ENCODE assay signal across 16 mouse cellular contexts in genomic region chr2:93497221-93497620, GRCm38 (mm10).
"Had no signal": no experiment of that assay in that cellular context is flagged by ENCODE, and none has a peak within 500 bp of the region (broad histone marks: within the 10 kb centered on the region; RNA-seq: fewer than 3 reads in every experiment).

No protein-coding gene starts in this region.

- H3K4me3 ChIP-seq: liver, embryonic 13.5 days; midbrain, embryonic 13.5 days had no signal

- DNase-seq: kidney, adult 9 months; kidney, postnatal 14 days; kidney, postnatal 4 days; liver, embryonic 13.5 days; lung, adult 2 months; lung, postnatal 14 days; lung, postnatal 4 days; right cerebral cortex, adult 18-20 months; right cerebral cortex, postnatal 14 days; right cerebral cortex, postnatal 4 days; thymus, adult 2 months; thymus, postnatal 14 days; thymus, postnatal 4 days had no signal

- H3K9ac ChIP-seq: liver, embryonic 13.5 days; midbrain, embryonic 13.5 days had no signal

- H3K4me1 ChIP-seq: liver, embryonic 13.5 days; midbrain, embryonic 13.5 days had no signal

- H3K27me3 ChIP-seq: liver, embryonic 13.5 days; midbrain, embryonic 13.5 days had no signal

- ATAC-seq: intestine, postnatal 0 days; midbrain, embryonic 13.5 days had no signal

- H3K4me2 ChIP-seq: liver, embryonic 13.5 days; midbrain, embryonic 13.5 days had no signal

- H3K36me3 ChIP-seq: liver, embryonic 13.5 days; midbrain, embryonic 13.5 days had no signal

- H3K9me3 ChIP-seq: liver, embryonic 13.5 days; midbrain, embryonic 13.5 days had no signal

- H3K27ac ChIP-seq: liver, embryonic 13.5 days; midbrain, embryonic 13.5 days; stomach, postnatal 0 days had no signal
